Mouse (Mus musculus) layer of hippocampus, adult 2 months (tissue): Measurements from ENCODE around the gene Adamts6. TPM values are rescaled to one million over a fixed set of nuclear protein-coding genes. Genes with fewer than 3 reads are reported as not detected.

Experiments used
- DNase-seq, 2 experiments: peaks; one replicate each; pipeline ENCODE4 v3.0.0; 2022; ENCODE audit warnings: low spot score in 2 of 2
- H3K27ac ChIP-seq: fragments of 200-600 bp; 2 replicates; pipeline ENCODE4 v1.8.1; 2022
- H3K4me3 ChIP-seq: fragments of 200-600 bp; 2 replicates; pipeline ENCODE4 v1.8.1; 2022; ENCODE audit warnings: mild to moderate bottlenecking
- CTCF ChIP-seq: fragments of 200-600 bp; conservative IDR thresholded peaks from 2 replicates; pipeline ENCODE4 v1.8.1; 2022; ENCODE audit warnings: antibody characterized with exemption, mild to moderate bottlenecking, moderate library complexity
- long read RNA-seq, 2 experiments: library from polyadenylated mRNA; stranded (forward); transcript quantifications; one replicate each; pipeline ENCODE4 v2.0.0; 2021; ENCODE audit warnings: borderline mapping rate in 2 of 2
- total RNA-seq, 2 experiments: library from RNA; stranded (reverse); gene quantifications; 2 replicates each; pipeline ENCODE4 v1.2.3; 2021

Gene Adamts6
- 1 to 10 TPM; 3.8 to 4.6 TPM for total RNA-seq
- long read RNA-seq, experiment 1, result 0 reads
- long read RNA-seq, experiment 2, partial matches to known transcripts, result 0 of 3 reads
- long read RNA-seq, experiment 2, other reads (novel, unspliced or antisense), result 3 of 3 reads

DNA sequence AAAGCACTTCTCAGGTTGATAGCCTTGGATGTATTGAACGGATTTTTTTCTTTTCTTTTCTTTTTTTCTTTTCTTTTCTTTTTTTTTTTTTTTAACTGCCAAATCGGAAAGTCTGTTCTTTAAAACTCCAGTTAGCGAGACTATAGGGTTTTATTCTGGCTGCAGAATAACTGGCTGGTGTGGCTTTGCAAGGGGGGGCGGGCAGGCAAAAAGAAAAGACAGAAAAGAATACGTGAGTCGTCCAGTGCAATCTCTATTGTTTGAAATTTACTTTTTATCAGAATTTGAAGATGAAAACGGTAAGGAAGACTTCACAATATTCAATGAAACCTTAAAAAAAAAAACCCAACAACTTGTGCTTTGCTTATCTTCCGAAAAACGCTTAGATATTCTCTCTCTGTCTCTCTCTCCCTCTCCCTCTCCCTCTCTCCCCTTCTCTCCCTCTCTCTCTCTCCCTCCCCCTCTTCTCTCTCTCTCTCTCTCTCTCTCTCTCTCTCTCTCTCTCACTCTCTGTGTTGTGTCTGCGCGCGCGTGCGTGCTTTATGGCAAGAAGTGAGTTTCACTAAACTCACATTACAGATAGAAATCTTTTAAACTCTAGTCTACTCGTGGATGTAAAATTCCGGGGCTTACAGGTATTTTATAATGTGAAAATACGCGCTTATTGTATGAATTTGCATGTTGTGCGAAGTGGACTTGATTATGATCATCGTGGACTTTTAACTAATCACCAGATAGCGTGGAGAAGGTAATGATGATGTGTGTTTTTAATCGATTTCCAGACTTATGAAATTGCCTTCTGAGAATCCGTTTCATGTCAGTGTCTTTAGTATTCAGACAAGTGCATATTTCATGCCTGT is at the start of gene Adamts6:
Gene Adamts6, plus strand, starts transcription at position 470 of the 860 bp plus-strand sequence.
- Histone ChIP-seq H3K27ac (peak within 1 kb of the TSS; percentile 94), H3K4me3 (peak within 1 kb of the TSS; percentile 62)
- no peak for TF ChIP-seq CTCF
- no peak for DNase-seq

DNA sequence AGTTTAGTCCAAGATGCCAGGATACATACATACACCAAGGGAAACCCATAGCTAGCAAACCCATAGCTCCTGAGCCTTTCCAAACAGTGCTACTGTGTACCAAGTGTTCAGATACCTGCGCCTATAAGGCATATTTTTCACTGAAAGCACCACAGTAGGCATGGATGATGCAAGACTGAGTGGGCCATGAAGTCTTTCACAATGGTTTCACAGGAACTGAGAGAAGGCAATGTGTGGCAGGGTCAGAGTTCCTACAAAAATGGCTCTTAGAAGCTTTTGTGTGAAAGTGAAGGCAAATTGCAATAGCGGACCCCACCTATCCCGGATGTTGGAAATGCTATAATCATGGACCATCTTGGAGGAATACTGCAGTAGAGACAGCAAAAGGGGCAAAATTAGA is 28.6 kb upstream of the Adamts6 start:
- TF ChIP-seq CTCF, result no peak
- Histone ChIP-seq H3K27ac (no peak overlapping the region), H3K4me3 (no peak overlapping the region)
- DNase-seq, result no peak

DNA sequence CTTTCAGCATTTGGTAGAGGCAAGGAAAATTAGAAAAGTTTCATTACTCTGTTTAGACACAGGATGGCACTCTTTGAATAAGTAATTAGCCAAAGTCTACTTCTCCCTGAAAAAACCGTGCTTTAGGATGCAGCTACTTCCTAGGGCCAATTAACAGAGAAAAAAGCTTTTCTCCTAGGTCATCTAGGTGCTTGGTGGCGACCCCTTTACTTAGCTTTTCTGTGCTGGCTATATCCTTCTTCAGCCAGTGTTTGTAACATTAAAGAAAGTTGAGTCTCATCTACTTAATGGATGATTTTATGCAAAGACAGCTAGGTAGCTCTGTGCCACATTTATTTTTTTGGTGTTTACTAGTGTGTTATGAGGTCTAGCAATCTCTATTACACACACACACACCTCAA is 2.6 kb upstream of the Adamts6 start:
- TF ChIP-seq CTCF, result peak; percentile 86
- H3K27ac ChIP-seq, result peak overlapping the region; percentile 94
- peak; percentile 13 to 19 for DNase-seq

DNA sequence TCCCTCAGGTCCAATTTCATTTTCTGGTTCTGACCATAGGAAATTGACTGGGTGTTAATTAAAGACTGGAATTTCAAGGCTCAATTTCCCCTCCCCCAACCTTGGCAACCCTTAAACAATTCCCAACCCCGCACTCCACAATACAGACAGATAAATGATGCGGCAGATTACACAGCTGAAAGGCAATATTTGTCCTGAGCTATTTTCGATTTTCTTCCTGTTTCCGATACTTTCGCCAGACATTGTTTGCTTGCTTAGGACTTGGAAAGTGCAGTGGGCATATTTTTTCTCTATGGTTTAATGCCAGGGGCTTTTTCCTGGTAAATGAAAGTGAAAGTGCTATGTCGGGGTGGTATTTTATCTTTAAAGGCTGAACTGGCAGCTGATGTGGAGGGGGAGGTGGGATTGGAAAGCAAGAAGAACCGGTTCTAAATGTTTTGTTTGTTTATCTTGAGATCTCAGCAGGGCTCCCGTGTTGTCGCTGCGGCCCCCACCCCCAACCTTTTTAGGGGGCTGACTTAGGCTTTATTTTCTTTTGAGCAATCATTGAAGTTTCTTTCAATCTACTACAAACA is 1.8 kb upstream of the Adamts6 start:
- no peak for TF ChIP-seq CTCF
- H3K4me3 ChIP-seq, result peak overlapping the region; percentile 62
- DNase-seq, result peak; percentile 18 to 23
- H3K27ac ChIP-seq, result peak overlapping the region; percentile 94

More for the DNA sequence above, 2.6 kb upstream of the Adamts6 start:
- no peak overlapping the region; the same call in 1 of the 2 replicates for H3K4me3 ChIP-seq

DNA sequence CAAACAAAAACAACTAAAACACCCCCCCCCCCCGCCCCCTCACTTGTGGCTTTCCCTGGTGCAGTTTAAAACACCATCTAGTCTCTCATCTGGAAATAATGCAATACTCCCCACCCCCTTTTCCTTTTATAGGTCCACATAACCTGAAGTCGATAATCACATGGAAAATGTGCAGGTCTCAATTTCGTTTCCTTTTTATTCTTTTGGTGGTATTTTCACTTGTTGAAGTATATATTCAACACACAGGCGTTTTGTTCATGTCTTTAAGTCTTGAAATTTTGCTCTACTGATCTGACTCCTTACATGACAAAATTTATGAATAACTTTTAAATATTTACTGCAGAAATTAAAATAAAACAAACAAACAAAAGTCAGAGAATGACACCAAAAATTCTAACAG is 1.3 kb upstream of the Adamts6 start:
- H3K4me3 ChIP-seq, result peak overlapping the region; percentile 62
- H3K27ac ChIP-seq, result peak overlapping the region; percentile 94
- no peak for DNase-seq
- TF ChIP-seq CTCF, result no peak

DNA sequence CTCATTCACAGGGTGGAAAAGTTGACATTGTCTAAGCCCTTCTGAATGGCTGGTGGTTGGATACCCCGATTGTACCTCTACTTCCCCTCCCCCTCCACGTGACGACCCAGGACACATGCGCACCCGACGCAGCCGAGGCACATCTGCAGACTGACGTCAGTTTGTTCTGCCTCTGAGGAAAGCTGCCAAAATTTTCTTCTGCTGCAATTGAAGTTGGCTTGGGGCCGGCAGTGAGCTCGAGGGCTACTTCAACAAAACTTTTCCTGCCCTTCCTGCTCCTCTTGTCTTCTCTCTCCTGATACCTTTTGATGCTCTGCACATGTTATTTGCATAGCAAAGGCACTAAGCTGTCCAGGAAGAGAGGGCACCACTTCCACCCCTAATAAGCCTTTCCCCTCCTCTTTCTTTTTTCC is 732 bp upstream of the Adamts6 start:
- H3K4me3 ChIP-seq, result peak overlapping the region; percentile 62
- DNase-seq, result peak; percentile 82 to 90
- H3K27ac ChIP-seq, result peak overlapping the region; percentile 94
- no peak for TF ChIP-seq CTCF

DNA sequence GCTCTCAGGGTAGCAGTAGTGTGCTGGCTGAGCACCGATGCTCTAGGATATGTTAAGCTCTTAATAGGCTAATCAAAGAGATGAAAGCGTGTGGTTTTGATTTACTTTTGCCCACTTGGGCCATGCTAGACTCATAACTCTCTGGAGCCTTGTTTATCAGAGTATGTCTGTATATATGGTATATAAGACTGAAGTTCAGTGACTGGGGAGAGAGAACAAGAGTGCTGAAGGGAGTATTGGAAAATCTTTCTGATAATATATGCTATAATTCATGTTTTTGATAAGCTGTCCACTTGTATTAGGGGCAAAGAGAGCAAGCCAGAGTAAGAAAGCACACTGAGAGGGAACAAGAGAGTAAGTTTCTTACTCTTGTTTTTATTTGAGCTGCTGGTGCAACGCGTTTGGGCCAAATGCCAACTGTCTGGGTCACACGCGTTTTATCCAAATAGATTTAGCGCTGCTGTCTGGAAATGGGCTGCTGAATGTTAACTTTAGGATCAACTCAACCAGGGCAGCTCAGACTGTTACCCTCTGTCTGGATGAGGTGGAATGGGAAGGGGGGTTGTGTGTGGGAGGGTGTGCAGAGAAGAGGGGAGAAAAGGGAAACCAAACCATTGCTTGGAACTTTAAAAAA is 708 bp downstream of the Adamts6 start:
- peak overlapping the region; percentile 62 for H3K4me3 ChIP-seq
- DNase-seq, result peak; percentile 8 to 18
- H3K27ac ChIP-seq, result peak overlapping the region; percentile 94
- no peak for TF ChIP-seq CTCF

DNA sequence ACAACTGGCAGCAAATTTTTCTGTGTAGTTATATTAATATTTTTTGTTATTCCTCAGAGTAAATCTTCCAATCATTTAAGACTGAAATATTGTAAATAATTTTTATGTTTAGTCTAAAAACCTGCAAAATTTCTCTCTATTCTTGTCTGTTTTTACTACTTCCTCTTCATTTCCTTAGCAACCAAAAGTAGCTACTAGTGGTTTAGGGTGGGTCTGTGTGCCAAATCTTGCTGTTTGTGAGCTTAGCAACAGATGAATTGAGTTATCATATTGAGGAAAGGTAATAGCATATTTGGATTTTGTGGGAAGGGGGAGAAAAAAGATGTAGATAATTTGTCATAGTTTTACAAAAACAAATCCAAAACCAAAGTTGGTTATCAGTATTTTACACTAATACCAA is 1.5 kb downstream of the Adamts6 start:
- no peak overlapping the region for H3K27ac ChIP-seq
- TF ChIP-seq CTCF, result no peak
- DNase-seq, result no peak
- peak overlapping the region; percentile 62; the same call in 1 of the 2 replicates for H3K4me3 ChIP-seq

DNA sequence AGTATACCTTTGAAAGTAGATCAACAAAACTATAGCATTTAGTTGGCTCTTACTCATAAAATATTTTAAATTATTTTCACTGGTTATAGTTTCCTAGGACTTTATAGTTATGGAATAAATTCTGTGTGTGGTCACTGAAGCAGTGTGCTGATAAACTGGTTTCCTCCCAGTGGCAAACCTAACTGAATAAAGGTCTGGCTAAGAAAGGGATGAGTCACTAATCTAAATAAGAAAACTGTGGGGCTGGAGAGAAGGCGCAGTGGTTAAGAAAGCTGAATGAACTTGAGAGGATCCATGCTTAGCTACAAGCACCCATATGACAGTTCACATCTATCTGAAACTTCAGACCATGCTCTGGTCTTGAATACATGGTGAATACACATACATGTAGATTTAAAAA is 7.8 kb downstream of the Adamts6 start:
- no peak for DNase-seq
- TF ChIP-seq CTCF, result no peak
- H3K27ac ChIP-seq, result no peak overlapping the region
- H3K4me3 ChIP-seq, result no peak overlapping the region

DNA sequence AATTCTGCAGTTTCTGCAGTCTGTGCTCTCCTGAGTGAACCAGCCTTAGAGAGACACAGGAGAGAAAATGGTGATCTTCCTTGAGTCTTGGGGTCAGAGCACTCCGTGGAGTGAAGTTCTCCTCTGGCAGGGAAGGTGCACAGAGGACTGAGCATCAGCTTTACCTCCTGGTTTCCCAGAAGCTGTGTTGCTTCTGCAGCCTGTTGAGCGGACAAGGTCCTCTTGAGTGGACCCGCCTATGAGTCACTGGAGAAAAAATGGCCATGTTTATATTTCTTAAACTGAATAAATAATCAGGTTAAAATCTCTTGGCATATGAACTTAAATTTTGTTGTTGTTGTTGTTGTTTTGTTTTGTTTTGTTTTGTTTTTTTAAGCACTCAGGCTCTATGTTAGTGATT is 41.7 kb downstream of the Adamts6 start:
- TF ChIP-seq CTCF, result no peak
- no peak overlapping the region for H3K4me3 ChIP-seq
- no peak overlapping the region for H3K27ac ChIP-seq
- DNase-seq, result no peak

DNA sequence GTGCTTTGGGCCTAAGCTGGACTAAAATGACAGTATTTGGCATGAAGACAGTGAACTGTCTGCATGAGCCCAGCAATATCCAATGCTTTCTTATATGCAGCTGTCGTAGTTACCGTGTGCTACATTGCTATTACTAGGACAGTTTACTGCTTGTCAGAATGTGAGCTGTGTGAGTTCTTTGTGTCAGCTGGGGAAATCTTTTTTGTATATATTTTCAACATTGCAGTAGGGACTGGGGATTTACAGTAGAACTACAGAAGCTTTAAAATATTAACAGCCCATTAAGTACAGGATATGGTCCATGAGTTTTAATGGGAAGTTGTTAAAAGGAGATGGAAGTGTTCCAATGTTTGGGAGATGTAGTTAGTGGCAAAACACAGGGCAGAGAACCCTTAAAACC is 42.1 kb downstream of the Adamts6 start:
- no peak for DNase-seq
- no peak for TF ChIP-seq CTCF
- Histone ChIP-seq H3K27ac (no peak overlapping the region), H3K4me3 (no peak overlapping the region)

DNA sequence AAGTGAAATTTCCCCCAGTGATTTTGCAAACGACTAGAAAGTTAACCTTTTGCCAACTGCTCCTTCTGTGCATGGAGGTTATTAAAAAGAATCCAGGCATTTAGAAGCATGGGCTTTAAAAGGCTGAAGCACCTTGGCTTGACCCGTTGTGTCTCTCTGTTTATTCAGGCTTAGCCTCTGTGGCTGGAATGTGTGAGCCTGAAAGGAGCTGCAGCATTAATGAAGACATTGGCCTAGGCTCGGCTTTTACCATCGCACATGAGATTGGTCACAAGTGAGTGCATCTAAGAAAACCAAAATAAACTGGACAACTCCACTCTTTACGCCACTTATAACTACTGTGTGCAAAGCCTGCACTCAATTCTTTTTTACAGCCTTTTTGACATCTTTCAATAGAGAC is 65.0 kb downstream of the Adamts6 start:
- TF ChIP-seq CTCF, result no peak
- H3K27ac ChIP-seq, result no peak overlapping the region
- DNase-seq, result no peak
- H3K4me3 ChIP-seq, result no peak overlapping the region
